Mouse (Mus musculus) small intestine, adult 2 months (tissue): Measurements from ENCODE around the gene E2f4.

ENCODE experiments used
- CTCF ChIP-seq: fragments of 200-500 bp; IDR thresholded peaks from 2 replicates; pipeline ENCODE4 v1.5.1; 2012; ENCODE audit warnings: low read depth, mild to moderate bottlenecking, control low read depth, inconsistent platforms, low read length, moderate library complexity, mixed read lengths; ENCODE audit not compliant: insufficient replicate concordance, insufficient read length; ENCODE audit errors: extremely low read depth
- POLR2A ChIP-seq: fragments of 200-500 bp; IDR thresholded peaks from 2 replicates; pipeline ENCODE4 v1.6.1; 2012; ENCODE audit warnings: low read depth, mild to moderate bottlenecking, control low read depth, inconsistent platforms, low read length, moderate library complexity

DNA sequence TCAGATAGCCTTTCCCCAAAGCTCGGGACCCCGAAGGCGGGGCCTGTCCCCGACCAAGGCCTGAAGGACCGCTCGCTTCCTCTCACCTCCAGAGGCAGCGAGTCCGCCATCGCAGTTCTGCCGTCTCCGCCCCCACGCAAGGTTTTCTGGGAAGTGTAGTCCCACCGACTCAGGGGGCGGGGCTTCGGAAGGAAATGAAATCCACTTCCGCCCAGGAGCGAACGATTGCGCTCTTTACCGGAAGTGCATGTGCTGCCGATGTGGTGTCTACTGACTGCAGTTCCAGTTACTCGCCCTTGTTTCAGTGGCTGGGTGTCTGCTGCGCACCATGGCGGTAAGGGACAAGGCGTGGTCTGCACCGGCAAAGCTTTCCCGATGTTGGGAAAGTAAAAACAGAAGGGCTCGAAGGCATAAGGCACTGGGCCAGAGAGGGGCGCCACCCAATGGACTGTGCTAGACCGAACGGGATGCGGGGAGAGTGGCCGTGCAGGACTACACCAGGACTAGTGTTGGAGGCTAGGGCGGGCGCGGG is 28.7 kb downstream of the E2f4 start, which contains the start of the genes Lrrc29 and Tmem208:
- TF ChIP-seq POLR2A, result peak; percentile 67
- peak; percentile 53; the same call in 1 of the 2 replicates for TF ChIP-seq CTCF
